Mouse (Mus musculus) thymus, postnatal 10 days (tissue): Measurements from ENCODE around the gene Dstn.

Experiments
- DNase-seq, 2 experiments: peaks; one replicate each; pipeline ENCODE4 v3.0.0; 2021; ENCODE audit warnings: low spot score in 2 of 2

Dstn gene

GRCm38 (mm10) chr2:143914760-143915599, at the start of gene Dstn:
TSS of gene Dstn (plus strand) at chr2:143915320.
- peak; percentile 90 to 94 for DNase-seq

DNA sequence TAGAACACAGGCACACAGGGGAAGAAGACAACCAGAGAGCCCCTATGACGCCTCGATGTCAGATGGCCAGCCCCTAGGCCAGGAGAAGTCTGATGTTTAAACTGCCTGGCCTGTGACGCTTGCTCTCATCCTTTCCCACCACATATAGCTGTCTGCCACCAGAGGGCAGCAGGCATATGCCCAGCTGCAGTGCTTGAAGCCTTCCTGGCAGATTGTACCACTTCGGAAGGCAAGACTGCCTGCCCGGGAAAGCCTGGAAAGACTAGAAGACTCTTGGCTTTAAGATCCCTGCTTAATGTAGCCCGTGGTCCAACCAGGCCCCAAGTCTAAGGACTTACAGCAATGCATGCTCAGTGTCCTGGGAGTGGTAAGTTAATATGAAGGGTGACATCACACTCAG, 47.8 kb upstream of the Dstn start:
- DNase-seq: peak; percentile 8 to 54

DNA sequence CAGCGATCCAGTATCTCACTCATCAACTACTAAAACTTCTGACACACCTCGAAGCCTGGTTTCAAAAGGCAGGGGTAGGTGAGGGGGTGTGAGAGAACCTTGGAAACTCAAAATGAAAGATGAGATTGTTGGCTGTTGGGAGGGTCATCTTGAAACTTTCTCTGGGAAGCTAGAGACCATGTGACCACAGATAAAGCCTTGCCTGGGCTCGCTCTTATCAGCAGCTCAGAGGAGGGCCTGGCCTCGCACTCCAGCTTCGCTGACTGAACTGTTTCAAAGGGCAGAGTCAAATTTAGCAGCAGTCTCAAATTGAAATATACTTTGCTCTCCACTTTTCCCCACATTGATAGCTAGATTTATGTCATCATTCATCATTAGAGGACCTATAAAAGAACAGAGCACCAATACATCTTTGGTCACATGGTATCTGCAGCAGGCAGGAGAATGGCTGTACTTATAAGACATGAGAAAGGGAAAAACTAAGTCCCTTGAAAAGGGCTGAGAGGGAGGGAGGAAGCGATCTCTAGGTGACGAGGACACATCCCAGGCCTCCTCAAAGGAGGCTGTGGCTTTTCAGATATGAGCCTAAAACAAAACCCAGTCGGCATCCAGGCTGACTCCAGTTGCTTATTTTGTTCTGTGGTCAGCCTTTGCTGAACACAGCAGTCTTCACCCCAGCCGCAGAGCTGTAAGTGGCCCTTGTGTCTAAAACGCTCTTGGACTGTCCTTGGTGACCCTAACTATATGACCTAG, 44.0 kb upstream of the Dstn start:
- DNase-seq: no peak

GRCm38 (mm10) chr2:143876026-143876425, 39.1 kb upstream of the Dstn start:
- no peak for DNase-seq

GRCm38 (mm10) chr2:143876929-143877632, 38.0 kb upstream of the Dstn start:
- DNase-seq: no peak

DNA sequence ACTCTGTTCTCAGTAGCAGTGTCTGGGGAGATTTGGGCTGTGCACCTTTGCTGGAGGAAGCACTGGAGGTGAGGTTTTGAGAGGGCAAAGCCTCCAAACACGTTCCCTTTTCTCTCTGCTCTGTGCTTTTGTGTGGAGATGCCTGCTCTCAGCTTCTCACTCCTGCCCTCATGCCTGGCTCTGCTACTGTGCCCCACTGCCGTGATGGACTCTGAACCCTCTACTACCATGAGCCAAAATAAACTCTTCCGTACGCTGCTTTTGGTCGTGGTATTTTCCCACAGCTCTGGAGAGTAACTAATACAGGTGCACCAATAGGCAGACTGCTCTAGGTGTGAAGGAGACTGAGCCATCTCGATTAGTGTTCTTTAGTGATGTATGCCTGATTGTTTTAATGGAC, 35.8 kb upstream of the Dstn start:
- DNase-seq: no peak

DNA sequence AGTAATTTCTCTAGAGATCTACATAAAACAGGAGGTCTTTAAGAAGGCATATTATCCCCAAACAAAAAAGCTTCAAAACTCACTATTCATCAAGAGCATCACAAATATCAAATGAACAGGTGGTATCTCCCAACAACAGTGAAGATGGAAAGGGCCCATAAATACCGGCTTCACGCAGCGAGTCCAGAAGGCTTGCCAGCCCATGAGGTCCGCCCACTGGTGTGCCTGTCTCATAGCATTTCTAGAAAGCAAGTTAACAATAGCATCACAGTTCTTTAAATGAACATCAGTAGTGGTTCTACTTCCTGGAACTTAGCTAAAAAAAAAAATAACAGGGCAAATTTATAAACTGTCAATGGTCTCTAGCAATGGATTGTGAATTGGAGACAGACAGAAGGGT, 33.1 kb upstream of the Dstn start:
- no peak for DNase-seq

- DNase-seq: no peak
Observed at GRCm38 (mm10) chr2:143882606-143883288, 32.4 kb upstream of the Dstn start.

DNA sequence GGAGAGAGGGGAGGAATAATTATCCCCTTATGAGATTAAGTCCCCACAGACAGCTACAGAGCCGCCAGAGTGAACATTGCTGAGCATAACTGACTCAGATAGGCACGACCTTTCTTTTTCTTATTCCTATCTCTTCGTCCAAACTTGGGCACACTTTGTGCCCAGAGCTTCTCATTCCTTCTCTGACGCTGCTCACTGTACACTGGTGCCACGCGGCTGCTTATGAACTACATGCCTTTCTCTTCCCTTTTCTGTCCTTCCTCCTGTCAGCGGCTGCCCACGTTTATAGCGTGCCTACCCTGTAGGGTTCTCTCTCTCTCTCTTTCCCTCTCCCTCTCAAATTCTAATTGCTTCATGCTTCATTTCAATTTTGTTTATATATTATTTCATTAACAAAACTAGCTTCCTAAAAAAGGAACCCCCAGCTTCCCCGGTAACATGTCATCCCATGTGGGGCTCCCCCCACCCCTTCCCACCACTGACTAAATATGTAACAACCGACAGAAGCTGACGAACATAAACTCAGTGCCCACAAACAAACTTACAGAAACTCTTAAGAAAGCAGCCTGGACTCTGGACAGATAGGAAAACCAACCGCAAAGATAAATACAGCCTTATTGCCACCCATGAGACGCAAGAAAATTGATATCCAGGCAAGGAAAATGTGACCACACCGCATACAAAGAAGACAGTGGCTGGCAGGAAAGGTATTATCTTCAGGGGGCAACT, 25.8 kb upstream of the Dstn start:
- DNase-seq: no peak

DNA sequence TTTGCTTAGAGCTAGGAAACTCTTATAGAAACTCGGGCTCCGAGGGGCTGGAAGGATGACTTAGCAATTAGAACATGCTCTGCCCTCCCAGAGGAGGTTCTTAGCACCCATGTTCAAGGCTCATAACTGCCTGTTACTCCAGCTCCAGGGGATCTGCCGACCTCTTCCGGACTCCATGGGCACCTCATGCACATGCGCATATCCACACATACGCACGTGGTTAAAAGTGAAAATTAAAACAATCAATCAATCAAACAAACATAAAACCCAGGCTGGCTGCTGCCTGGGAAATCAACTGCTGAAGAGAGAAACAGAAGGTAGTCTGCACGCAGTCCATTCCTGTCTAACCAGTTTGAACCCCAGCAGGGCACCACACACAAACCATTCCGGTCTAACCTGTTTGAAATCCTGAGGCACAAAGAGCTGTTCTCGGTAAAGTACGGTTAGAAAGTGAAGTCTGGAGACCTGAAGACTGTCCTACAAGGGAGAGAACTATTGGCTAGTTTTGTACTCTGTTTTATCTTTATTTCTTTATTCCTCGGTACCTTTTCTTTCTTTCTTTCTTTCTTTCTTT, 25.2 kb upstream of the Dstn start:
- DNase-seq: no peak

DNA sequence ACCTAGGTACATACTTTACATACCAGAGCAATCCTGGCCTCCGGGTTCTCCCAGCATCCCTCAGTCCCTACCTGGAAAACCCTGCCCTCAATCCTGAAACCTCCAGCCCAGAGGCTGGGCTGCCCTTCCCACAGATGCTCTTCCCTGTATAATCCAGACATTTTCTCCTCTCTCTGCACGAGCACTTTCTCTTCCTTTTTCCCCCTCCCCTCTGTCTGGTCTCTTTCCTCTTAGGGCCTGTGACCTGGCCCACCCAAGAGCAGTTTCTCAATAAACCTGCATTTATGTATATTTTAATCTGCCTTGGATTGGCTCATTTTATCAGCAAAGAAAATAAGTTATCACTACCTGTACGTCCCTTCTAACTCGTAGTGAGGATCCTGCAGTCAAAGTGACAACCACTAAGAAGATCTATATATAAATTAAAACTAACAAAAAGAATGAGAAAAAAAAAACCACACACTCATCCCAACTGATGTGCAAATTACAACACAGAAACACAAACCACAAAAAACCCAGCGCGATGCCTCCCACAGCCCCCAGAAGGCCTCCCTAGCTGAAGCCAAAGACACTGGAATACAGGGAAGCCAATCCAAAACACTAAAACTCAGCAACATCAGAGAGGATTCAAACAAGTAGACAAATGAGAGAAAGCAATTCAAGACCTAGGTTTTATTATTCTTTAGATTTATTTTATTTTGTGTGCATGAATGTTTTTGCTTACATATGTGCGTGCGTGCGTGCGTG, 23.6 kb upstream of the Dstn start:
- no peak for DNase-seq

- DNase-seq: no peak
Observed at GRCm38 (mm10) chr2:143899470-143900220, 15.5 kb upstream of the Dstn start.

DNA sequence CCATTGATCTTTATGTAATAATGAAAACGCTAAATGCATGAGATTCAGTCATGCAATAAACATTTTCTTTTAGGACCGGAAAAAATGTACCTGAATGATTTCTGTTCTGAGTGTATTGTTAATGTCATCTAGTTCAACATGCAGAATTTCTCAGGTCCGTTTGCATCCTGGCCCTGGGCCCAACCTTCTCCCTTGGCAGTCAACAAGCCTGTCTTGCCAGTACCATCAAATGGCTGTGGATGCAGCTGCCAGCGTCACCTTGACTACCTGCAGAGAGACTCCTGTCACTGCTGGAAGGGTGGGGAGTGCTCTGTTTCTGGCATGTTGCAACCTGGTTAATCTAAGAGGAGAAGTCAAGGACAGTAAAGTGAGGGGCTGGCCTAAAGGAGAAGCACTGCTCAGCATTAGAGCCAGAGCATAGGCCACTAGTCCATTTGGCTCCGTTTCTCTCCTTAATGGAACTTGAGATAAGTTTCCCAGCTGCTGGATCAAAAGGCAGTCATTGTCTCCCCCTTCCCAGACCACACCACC, 14.2 kb upstream of the Dstn start:
- DNase-seq: no peak

GRCm38 (mm10) chr2:143903376-143904045, 11.6 kb upstream of the Dstn start:
- DNase-seq: no peak

DNA sequence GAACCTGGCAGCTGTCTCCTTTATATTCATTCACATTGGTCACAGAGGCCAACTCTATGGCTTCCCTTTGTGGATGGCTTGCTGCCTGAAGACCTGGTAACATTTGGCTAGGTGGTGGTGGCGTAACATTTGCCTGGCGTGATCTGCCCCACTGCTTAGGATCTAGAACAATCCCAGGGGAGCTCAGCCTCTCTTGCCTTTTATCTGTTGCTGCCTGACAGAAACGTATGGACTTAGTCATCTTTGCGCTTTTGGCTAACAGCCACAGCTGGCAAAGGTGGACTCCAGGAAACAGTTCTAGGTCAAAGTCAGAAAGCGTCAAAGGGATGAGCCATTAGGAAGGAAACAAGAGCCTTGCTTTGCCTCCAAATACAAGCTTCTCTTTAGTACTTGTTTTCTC, 10.2 kb upstream of the Dstn start:
- no peak for DNase-seq

DNA sequence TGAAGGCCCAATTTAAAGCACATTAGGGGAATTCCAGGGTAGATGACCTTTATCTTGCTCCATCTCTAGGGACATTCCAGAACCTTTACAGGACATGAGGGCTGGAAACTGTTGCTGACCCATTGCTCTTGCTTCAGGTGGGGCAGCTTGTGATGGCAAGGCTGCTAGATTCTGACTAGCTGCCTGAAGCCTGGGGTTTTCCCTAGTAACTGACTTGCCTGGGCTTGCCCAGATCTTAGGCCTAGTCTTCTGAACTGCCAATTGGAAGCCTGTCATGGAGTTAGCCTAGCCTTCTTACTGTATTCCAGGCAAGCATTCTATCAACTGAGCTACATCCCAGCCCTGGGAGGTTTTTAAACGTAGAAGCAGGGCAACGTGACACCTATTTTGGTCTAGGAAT, 5.9 kb upstream of the Dstn start:
- DNase-seq: no peak

DNA sequence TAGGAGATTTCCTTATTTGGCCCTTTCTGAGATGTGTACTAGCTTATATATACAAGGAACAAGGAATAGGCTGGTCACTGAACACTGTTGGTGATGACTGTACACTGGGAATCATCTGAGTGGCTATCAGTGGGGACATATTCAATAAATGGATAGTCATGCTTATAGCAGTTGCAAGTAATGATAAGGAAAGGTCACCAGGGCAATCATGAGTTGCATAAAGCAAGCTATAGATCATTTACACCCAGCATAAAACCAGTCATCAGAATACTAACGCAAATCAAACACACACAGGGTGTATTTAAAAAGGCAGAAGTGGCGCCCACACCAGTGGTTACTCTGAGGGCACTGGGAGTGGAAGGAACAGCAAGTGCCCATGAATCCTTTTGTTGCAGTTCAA, 2.9 kb upstream of the Dstn start:
- DNase-seq: no peak

- no peak for DNase-seq
Observed at GRCm38 (mm10) chr2:143914221-143914620, 899 bp upstream of the Dstn start.
